Mouse (Mus musculus) subcutaneous adipose tissue, adult 2 months (tissue): ENCODE results near the gene Tex26. TPM values are rescaled to one million over a fixed set of nuclear protein-coding genes. Genes with fewer than 3 reads are reported as not detected.

Experiments
- polyA plus RNA-seq: library from polyadenylated mRNA; depleted of rRNA; stranded (reverse); fragments of >200 nt; gene quantifications from 2 replicates; pipeline ENCODE4 v1.2.3, GENCODE M21; 2012; ENCODE audit warnings: low replicate concordance; rRNA removed

Gene Tex26
- 0.37 TPM in 1 of 2 replicates, not detected in the other for polyA plus RNA-seq

DNA sequence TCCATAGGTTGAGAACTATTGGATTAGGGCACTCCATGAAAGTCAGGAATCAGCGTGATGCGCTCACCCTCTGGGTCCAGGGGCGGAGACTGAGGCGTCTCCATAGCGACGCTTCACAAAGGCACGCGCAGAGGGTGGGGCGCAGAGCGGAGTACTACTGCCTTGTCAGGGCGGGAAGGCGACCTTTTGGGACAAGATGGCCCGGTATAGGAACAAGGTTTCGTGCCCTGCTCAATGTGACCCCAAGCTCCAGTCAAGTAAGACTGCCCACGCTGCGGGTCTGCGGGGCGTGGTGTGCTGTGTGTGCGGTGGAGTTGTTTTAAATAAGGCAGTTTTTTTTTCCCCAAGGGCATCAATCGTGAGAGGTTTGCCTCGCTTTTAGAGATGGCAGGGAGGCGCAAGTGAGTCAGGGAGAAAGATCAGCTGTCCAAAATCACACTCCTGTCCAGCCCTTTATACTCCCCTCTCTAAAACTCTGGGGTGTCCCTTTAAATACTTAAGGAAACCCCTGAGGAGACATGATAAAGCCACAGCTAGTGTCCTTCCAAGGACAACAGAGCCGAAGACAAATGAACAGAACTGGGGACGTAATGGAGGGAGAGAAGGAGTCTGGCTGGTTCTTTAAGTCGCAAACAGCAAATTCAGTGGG is at the start of gene Tex26:
Tex26 (plus strand) TSS at position 130 of the 649 bp plus-strand sequence.

DNA sequence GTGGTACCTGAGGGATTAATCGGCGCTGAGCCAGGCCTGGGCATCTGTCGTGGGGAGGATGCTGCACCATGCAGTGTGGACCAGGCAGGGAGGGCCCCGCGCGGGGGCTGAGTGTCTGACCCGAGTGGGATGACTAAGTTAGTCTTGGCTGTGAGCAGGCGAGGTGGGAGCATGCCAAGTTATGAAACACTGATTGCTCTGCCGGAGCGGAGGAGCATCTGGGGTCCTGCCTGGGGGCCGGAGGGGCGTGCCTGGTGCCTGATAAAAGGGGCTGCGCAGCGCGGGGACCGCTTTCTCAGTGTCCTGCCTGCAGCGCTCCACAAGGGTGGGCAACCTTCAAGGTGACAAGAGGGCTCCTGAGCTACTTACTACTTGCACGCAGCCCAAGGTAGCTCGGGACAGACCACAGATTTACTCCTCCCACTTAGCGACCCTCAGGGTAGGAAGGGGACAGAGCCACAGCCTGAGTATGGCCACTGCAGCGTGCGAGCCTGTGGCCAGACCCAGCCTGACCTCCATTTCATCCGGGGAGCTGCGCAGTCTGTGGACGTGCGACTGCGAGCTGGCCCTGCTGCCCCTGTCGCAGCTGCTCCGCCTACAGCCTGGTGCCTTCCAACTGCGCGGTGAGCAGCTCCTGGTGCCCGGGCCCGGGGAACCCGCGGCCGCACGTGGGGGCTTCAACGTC is 27.8 kb upstream of the Tex26 start, which contains the start of gene Medag:
Medag (plus strand) TSS at position 241 of the 685 bp plus-strand sequence.

Other genes with a start within 250 kb of the Tex26 start
- gene Alox5ap, start 174.9 kb upstream of the Tex26 start, polyA plus RNA-seq: 48.9 and 107 TPM in 2 replicates
- gene Medag, start 27.9 kb upstream of the Tex26 start, polyA plus RNA-seq: 20.3 and 24.5 TPM in 2 replicates
- 0.04 and 0.17 TPM in 2 replicates for gene Wdr95, start 89.0 kb downstream of the Tex26 start, polyA plus RNA-seq
- 7.1 and 21.3 TPM in 2 replicates for gene Hsph1, start 196.7 kb downstream of the Tex26 start, polyA plus RNA-seq
- 14.1 and 18.5 TPM in 2 replicates for gene B3glct, start 238.6 kb downstream of the Tex26 start, polyA plus RNA-seq